Mouse (Mus musculus): ENCODE measurements around the gene BC035044.
"Not testable (repeated sequence)": the region's sequence is repeated elsewhere in the genome, so short reads cannot be mapped to it uniquely, and the experiment has no call there.

The BC035044 gene

DNA sequence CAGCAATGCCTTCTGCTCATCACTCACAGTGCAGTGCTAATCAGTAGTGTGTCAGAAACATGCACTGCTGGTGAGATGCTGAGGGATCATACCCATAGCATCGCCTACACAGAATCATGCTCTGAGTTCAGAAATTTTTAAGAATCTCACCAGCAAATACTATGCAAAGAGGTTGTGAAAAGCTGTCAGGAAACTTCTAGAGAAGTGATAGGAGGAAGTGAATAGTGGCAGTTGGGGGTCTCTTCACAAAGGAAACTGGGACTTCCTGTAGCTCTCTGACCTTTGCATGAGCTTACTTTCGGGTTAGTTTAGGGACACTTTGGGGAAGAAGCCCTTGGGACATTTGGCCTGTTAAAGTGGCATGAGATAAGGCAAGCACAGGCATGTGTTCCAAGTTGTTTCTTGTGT is at the start of gene BC035044:
BC035044 (minus strand) TSS at position 179 of the 408 bp plus-strand sequence.
- no peak for DNase-seq

GRCm38 (mm10) chr6:128935889-128936665 is 45.2 kb upstream of the BC035044 start:
- DNase-seq, result not testable (repeated sequence)

DNA sequence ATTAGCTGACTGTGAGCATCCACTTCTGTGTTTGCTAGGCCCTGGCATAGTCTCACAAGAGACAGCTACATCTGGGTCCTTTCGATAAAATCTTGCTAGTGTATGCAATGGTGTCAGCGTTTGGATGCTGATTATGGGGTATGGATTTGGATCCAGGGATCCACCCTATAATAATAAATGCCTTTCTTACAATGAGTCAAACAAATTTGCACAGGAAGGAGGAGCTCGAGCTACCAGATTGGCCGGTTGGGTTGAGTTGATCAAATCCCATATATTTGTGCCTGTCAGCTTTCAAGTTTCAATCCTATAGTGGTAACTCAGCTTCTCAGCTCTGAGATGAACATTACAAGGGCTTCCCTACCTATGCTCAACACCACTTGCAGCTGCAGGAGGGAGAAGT is 43.2 kb upstream of the BC035044 start, which contains the start of gene Clec2g:
Clec2g (plus strand) TSS at position 301 of the 400 bp plus-strand sequence.
- not testable (repeated sequence) for DNase-seq

GRCm38 (mm10) chr6:128933050-128933449 is 42.1 kb upstream of the BC035044 start:
- no peak for DNase-seq

GRCm38 (mm10) chr6:128917322-128917721 is 26.4 kb upstream of the BC035044 start:
- no peak for DNase-seq

DNA sequence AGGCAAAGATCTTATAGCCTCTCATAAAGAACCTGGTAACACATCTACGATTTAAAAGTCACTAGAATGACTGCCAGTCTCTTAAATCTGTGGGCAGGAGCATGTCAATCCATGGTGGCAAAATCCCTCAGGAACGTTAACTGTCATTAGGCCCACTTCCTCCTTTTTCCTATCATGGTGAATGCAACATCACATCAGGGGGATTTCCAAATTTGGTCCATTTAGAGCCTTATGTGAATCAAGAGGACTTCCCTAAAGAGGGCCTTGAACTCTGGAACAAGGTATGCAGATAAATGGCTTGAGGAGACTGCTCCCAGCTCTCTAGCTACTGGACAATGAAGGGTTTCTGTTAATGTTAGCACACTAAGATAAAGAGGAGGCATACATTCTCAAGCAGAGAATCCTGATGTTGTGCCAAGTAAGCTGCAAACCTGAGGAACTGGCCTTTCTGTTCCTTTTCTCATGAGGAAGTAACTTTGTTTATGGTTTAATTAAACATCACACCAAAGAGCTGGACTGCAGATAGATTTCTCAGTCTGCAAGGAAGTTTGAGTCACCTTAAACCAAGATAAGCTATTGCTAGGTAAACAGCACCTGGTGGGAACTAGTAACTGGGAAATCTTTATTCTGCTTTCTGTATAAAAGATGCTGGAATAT is 22.8 kb upstream of the BC035044 start:
- no peak for DNase-seq

- DNase-seq, result not testable (repeated sequence)
Observed at GRCm38 (mm10) chr6:128900796-128901552, 10.0 kb upstream of the BC035044 start.

DNA sequence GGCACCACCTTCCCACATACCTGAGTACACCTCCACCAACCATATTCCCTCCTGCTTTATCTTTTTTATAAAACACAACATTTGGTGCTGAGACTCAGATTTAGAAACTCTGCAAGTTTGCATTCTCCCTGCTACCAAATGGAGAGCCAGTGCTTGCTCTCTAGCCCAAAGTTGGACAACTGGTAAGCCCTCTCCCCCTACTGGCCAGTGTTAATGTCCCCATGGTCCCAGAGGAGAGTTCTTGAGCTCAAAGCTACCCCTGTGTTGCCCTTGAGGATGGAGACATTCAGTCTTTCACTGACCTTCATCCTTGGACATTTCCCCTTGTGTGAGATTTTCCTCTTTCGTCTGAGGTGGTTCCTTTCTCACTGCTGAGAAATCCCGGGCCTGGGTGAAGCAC is 9.1 kb upstream of the BC035044 start:
- no peak for DNase-seq

GRCm38 (mm10) chr6:128895404-128896001 is 4.6 kb upstream of the BC035044 start:
- DNase-seq, result no peak

DNA sequence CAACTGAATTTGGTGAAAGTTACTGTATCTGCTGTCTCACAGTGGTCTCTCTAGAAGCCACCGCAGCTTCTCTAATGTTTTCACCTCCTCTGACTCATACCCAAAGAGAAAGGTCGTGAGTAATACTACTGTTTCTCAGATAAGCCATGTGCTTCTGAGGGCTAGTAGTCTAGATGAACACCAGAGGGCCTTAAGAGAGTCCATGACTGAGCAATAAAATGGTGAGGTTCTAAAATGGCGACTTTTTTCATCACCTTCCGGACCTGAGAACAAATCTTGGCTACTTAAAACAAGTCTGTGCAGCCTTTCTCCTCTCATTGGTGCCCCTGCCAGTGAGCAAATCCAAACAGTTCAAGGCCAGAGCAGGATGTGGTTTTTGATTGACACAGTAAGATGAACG is 2.1 kb downstream of the BC035044 start:
- DNase-seq, result no peak

DNA sequence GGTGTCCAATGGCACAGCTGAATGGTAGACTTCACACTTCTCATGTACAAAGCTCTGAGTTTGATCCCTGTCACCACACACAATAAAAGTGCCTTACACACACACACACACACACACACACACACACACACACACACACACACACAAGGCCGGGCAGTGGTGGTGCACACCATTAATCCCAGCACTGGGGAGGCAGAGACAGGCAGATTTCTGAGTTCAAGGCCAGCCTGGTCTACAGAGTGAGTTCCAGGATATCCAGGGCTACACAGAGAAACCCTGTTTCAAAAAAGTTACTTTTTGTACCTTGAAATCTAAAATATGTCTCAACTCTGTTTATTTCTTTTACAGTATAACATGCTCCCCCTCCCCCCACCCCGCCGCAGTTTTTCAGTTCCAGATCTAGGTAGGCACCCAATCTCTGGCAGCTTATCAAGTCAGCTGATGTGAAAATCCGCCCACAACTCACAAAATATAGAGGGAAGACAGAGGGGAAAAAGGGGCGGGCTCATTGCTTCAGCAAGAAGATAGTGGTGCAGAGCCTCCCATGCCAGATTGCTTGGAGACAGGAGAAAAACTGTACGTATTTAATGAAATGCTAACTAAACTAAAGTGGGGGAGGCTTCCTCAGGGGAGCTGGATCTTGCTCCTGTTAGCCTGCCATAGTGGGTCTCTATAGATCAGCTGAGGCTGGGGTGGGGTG is 3.7 kb downstream of the BC035044 start, which contains the start of gene Clec2i:
Clec2i (plus strand) TSS at position 498 of the 700 bp plus-strand sequence.
- DNase-seq, result not testable (repeated sequence)

DNA sequence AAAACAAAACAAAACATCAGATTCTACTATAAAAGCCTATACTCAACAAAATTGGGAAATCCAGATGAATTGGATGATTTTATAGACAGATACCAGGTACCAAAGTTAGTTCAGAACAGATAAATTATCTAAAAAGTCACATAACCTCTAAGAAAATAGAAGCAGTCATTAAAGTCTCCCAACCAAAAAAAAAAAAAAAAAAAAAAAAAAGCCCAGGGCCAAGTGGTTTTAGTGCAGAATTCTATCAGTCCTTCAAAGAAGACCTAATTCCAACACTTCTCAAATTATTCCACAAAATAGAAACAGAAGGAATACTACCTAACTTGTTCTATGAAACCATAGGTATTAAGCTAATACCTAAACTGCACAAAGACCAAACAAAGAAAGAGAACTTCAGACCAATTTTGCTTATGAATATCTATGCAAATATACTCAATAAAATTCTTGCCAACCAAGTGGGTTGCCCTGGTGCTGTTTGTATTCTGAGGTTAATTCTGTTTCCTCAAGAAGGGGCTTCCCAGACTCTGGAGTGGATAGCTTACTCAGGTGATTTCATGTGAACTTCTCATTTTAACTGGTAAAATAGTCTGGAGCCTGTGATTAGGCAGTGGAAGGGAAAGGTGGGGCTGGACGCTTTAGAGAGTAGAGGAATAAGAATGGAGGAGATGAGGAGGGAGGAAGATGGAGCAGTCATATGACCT is 18.9 kb downstream of the BC035044 start:
- no peak for DNase-seq

DNA sequence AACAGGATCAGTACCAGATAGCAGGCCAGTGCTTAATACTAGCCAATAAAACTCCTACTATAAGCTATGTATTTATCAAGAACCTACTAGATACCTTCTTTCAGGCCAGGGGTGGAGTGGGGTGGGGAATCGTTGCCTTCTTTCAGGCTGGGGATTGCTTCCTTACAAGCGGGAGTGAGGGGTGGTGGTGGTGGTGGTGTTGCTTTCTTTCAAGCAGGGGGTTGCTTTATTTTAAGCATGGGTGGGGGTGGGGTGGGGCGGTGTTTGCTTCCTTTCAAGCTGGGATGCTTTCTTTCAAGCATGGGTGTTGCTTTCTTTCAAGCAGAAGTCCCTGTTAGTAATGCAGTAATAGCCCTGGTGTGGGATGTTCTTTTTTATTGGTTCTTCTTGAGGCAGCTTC is 22.1 kb downstream of the BC035044 start:
- DNase-seq, result no peak

GRCm38 (mm10) chr6:128857976-128858375 is 33.0 kb downstream of the BC035044 start:
- no peak for DNase-seq

DNA sequence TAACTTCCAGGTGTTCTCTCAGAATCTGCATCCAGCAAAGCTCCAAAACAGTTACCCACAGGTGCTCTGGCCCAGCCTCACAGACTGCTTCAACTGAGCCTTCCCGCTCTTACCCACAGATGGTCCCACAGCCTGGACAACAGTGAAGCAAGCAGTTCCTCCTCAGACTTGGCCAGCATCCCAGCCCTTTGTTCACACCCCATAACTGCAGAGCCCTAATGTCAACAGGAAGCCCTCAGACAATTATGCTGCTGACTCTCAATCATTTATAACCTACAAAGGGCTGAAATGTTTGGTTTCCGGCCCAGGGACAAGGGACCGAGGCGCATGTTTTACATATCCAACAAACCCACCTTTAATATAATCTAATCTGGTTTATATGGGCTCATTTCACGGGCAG is 34.7 kb downstream of the BC035044 start:
- DNase-seq, result peak; percentile 46

GRCm38 (mm10) chr6:128855477-128855876 is 35.4 kb downstream of the BC035044 start:
- DNase-seq, result no peak

GRCm38 (mm10) chr6:128854895-128855294 is 36.0 kb downstream of the BC035044 start:
- DNase-seq, result no peak

DNA sequence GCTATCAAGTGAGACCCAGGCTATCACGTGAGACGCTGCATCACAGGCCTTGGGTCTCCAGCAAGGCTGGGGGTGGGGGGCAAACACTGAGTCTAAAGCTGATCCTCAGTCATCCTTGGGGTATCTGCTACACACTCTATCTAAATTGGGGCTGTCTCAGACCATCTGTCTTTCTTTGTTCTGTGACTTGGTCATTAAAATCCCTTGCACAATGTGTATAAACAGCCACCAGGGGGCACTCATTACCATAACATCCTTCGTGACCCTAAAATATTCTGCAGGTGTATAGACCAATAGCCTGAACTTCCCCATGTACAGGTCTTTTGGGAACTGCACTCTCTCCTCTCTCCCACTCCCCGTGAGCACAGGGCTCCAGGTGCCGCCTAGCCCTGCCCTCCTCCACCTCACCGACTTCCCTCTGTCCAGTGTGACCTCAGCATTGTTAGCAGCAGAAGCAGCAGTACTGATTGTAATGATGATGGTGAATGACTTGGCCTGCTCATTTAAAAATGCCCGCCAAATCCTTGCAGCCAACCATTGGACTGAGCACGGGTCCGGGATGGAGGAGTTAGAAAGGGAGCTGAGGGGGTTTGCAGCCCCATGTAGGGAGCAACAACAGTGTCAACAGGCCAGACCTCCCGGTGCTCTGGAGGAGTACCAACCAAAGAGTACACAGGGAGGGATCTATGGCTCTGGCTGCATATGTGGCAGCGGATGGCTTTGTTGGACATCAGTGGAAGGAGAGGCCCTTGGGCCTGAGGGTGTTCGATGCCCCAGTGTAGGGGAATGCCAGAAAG is 36.7 kb downstream of the BC035044 start:
- DNase-seq, result peak; percentile 47

DNA sequence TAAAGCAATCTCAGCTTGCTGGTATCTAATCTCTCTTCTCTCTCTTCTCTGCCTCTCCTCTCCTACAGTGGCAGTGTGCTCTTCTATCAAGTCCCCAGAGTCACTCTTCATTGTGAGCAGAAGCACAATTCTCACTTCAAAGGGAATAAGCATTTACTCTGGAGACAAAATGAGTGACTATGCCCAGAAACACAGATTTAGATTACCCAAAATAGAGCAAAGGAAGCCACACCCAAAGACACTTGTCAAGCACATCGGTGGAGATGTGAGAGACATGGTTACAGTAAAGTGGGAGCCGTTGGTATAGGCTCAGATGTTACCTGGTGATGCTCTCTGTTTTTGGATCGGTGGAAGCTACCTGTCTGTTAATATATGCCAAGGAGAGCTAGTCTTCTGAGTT is 38.2 kb downstream of the BC035044 start:
- no peak for DNase-seq

DNA sequence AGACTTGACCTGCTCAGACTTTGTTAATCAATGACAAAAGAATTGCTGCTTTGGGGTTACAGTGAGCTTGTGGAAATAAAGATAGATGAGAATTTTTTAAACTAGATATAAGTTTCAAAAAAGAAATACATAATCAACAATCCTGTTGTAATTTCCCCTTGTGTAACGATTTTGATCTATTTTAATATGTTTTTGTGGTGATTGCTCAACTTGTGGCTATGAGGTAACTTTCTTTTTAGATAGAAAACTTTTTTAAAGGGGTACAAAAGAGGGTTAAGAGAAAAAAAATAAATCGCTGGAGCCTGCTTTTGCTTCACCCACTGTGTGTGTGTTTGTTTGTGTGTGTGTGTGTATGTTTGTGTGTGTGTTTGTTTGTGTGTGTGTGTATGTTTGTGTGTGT is 39.8 kb downstream of the BC035044 start:
- no peak for DNase-seq

- no peak for DNase-seq
Observed at GRCm38 (mm10) chr6:128850671-128851070, 40.3 kb downstream of the BC035044 start.
